Mouse (Mus musculus) bone marrow macrophage, adult 2 months (primary cell): ENCODE results near the gene Cadm1. TPM values are rescaled to one million over a fixed set of nuclear protein-coding genes. Genes with fewer than 3 reads are reported as not detected.

Experiments
- H3K27ac ChIP-seq: 2 replicates; pipeline ENCODE4 v1.5.1; 2012; ENCODE audit warnings: low read depth, low read length; ENCODE audit not compliant: insufficient read depth
- H3K4me1 ChIP-seq: 2 replicates; pipeline ENCODE4 v1.6.1; 2012; ENCODE audit warnings: low read length; ENCODE audit not compliant: control insufficient read depth, insufficient read depth
- H3K4me3 ChIP-seq: 2 replicates; pipeline ENCODE4 v1.5.1; 2012; ENCODE audit warnings: mild to moderate bottlenecking, low read length, moderate library complexity; ENCODE audit not compliant: insufficient read depth
- CTCF ChIP-seq: IDR thresholded peaks from 2 replicates; pipeline ENCODE4 v1.5.1; 2012; ENCODE audit warnings: low read depth, mild to moderate bottlenecking, low read length, moderate library complexity
- POLR2A ChIP-seq: IDR thresholded peaks from 2 replicates; pipeline ENCODE4 v1.6.1; 2012; ENCODE audit warnings: mild to moderate bottlenecking, low read depth, low read length, borderline replicate concordance
- polyA plus RNA-seq: library from polyadenylated mRNA; stranded (reverse); fragments of >200 nt; gene quantifications from 2 replicates; pipeline ENCODE4 v1.2.4, GENCODE M21; 2012; ENCODE audit not compliant: missing spikeins, insufficient read depth, insufficient read length

Gene Cadm1
- polyA plus RNA-seq, 1 experiment = 146 TPM

DNA sequence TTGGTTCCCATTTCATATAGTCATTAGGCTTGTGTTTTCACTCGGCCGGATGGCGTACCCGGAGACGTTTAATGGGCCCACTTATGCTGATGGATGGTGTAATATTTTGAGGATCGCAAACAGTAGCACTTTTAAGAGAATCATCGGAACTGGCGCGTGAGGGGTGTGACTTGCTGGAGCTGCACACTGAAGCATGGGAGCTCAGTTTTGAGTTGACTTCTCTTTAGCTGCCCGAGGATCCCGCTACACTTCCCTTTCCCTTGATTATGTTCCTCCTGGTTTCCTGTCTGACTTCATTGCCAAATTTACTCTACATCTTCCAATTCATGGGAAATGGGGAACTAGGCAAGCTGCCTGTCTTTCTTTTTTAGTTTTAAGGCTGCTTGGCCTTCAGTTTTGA, 121.5 kb downstream of the Cadm1 start:
- Histone ChIP-seq H3K4me3 (peak overlapping the region; percentile 23; the same call in 1 of the 2 replicates), H3K27ac (peak overlapping the region; percentile 93), H3K4me1 (peaks cover 60% of the 10 kb centered on the region)
- no peak for TF ChIP-seq CTCF
- no peak for TF ChIP-seq POLR2A

DNA sequence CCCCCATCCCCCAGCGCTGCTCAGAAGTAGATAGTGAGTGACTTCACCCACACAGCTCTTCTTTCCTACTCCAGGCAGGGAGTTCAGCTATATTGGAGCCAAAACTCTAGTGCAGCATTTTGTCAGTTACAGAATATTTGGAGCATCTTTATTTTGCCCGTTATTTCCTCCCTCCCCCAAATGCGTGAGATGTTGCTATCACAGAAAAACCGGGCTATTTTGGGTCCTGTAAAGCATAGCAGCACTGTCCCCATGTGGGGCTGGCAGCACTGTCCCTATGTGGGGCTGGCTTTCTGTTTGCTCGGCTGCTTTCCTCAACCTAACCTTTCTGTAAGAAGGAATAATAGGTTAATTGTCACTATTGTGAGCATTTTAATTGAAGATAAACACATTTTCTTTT, 122.2 kb downstream of the Cadm1 start:
- Histone ChIP-seq H3K27ac (peak overlapping the region; percentile 82), H3K4me3 (no peak overlapping the region), H3K4me1 (peaks cover 53% of the 10 kb centered on the region)
- TF ChIP-seq POLR2A = no peak
- TF ChIP-seq CTCF = no peak

DNA sequence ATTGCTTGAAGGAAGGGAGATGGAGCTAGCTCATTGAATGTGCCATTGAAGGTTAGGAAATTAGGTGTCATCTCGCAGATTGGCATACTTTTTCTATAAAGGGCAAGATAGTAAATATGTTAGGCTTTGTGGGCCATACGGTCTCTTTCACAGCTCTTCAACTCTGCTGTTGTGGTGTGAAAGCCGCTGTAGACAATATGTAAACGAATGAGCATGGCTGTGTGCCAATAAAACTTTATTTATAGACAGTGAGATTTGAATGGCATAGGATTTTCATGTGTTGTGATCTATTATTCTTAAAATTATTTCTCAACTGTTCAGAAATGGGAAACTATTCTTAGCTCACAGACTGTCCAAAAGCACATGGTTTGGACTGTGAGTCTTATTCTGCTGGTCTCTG, 123.0 kb downstream of the Cadm1 start:
- Histone ChIP-seq H3K27ac (peak overlapping the region; percentile 82; the same call in 1 of the 2 replicates), H3K4me3 (no peak overlapping the region), H3K4me1 (peaks cover 48% of the 10 kb centered on the region)
- TF ChIP-seq CTCF (no peak), POLR2A (no peak)

DNA sequence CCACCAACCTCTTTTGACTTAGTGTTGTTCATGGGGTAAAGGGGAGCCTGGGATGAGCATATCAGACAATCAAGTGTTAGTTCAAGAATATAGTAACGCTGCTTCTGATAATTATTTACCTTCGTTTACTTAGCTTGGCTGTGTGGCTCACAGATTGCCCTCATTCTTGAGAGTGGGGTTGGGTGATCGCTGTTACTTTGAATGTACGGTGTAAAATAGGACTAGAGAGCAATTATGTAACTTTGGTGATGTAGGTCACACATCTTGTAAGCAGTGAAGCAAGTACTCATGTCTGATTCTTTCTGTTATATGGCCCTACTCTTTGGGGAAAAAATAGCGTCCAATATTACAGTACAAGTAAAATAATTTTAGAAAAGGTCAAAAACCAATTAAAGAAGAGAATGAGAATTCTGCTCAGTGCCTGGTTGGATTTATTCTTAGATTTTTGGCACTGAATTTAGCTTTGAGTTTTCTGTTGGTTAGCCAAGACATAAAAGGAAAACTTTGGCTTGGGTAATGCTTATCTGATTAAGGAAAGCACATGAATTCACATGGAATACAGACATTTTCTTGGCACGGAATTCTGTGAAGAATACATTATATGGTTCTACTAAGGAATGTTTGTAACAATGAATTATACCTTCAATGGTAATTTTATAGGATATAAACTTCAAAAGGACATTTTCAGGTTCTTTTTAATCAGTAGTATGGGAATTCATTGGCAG, 129.6 kb downstream of the Cadm1 start:
- H3K4me1 ChIP-seq = peaks cover 8% of the 10 kb centered on the region
- no peak overlapping the region for H3K27ac ChIP-seq
- H3K4me3 ChIP-seq = no peak overlapping the region
- no peak for TF ChIP-seq POLR2A
- no peak for TF ChIP-seq CTCF

DNA sequence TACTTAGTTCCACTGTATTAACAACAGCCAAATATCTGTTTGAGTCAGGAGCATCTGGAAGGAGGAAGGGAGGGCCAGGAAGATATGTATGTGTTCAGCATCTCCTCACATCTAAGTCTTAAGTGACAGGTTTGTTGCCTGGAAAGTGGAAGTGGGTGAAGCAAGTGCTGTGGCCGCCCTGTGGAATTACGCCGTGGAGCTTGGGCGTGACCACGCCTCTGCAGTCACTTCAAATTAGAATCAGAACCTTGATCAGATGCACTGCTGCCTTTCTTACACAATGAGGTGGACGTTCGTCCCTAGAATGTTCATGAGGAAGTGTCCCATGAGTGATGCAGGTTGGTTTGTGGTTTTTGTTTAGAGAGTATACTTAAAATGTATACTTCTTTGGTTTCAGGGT, 131.6 kb downstream of the Cadm1 start:
- no peak overlapping the region for H3K27ac ChIP-seq
- no peak for TF ChIP-seq CTCF
- TF ChIP-seq POLR2A = no peak
- no peak overlapping the region for H3K4me3 ChIP-seq
- H3K4me1 ChIP-seq = peaks cover 8% of the 10 kb centered on the region

DNA sequence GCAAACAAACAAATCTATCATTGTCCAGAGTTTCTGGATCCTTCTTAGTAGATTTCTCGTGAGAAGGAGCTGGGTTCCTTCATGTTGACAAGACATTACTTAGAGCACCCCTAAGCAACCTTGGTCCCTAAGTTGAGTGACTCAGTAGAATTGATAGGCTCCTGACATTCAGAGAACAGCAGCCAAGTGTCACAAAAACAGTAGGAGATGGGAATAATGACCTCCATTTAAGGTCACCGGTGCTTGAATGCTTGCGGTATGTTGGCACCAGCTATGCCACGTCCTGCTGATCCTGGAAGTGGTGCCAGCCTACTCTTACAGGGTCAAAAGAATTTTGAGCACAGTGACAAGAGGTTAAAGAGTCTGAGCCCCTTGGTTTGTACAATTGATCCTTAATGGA, 139.2 kb downstream of the Cadm1 start:
- Histone ChIP-seq H3K27ac (no peak overlapping the region), H3K4me1 (peaks cover 9% of the 10 kb centered on the region), H3K4me3 (no peak overlapping the region)
- TF ChIP-seq CTCF = no peak
- no peak for TF ChIP-seq POLR2A

DNA sequence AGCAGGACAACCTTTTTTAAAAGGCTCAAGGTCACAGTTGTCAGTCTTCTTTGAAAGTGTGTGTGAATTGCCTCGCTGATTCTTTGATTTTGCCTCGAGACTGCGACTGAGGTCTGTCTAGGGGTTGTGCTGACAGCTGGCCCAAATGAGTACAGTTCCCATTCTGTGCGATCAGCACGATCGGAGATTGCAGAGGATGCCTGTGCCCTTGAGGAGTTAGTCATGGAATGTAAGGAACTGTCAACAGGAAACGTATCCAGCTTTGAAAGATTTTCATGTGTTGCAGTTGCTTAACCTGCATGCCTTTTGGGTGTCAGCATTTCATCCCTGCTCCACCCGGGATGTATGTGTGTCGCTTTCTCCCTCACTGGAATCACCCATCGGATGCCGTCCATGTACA, 141.6 kb downstream of the Cadm1 start:
- TF ChIP-seq CTCF (no peak), POLR2A (no peak)

DNA sequence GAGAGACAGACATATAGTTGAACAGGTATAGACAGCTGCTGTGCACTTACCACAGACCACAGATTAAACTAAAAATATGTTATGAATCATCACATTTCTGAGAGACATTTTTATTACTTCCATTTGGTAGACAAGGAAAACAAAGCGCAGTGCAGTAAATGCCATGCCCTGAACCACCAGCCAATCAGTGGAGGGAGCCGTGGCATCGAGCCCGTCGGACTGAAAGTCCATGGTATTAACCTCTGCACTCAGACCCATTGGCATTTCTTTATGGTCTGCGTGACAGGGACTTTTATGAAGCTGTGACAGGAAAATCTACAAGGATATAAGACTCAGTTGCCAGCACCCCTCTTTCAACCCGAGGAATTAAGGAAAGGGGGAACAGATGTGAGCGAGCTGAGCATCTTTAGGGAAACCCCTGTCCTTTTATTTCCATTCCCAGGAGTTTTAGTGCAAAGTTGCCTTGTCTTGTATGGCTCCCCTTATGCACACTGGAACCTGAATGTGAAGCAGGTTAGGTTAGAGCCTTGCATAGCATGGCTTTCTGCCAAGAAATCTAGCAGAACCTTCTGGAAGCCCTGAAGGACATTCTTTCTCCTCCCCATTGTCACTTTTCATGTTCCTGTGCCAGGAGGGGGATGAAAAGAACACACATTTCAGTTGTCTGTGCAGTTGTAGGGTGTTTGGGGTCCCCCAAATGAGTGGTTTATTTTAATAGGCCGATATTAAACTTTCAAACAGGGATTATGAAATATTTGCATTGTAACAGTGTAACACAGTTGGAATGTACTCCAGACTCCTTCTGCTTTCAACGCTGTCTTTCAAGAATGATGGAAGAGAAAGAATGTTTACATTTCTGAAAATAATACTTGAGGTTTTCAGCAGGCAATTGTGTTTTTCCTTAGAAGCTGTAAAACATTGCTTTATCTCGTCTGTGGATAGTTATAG, 145.1 kb downstream of the Cadm1 start:
- Histone ChIP-seq H3K4me3 (no peak overlapping the region), H3K27ac (no peak overlapping the region), H3K4me1 (peaks cover 9% of the 10 kb centered on the region)
- TF ChIP-seq CTCF (no peak), POLR2A (no peak)

More for the DNA sequence above, 141.6 kb downstream of the Cadm1 start:
- Histone ChIP-seq H3K4me1 (peaks cover 9% of the 10 kb centered on the region), H3K27ac (no peak overlapping the region), H3K4me3 (no peak overlapping the region)

DNA sequence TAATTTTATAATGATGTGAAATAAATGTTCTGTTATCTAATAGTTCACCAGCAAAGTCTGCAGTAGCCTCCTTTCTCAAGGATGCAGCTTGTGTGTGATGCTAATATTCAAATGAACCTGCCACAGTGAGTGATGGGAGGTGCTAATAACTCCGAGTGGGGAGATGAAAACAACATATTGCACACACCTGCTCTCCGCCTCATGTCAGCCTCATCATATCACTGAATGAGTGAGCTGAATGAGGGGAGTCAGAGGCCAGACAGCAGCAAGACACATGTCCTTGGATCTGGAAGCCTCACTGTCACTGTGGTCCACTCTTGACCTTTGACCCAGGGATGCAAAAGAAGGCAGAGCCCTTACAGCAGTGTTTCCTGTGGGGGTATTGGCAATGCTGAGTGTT, 156.9 kb downstream of the Cadm1 start:
- no peak overlapping the region for H3K27ac ChIP-seq
- no peak for TF ChIP-seq POLR2A
- TF ChIP-seq CTCF = no peak

DNA sequence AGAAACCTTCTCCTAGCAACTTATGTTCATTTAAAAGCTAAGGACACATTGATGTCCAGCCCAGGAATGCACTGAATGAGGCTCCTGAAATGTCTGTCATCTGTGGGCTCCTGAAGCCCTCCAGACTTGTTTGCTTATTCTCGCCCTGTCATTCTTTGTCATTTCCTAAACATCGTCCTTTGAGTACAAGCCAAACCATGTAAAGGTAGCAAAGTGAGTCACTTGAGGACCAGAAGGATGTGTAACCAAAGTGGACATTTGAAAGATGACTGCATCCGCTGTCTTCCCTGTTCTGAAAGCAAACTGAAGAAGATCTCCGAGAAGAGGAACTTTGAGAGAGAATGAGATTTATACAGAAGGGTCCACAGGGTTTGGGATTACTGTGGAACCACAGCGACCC, 157.6 kb downstream of the Cadm1 start:
- no peak for TF ChIP-seq POLR2A
- no peak for TF ChIP-seq CTCF
- H3K27ac ChIP-seq = no peak overlapping the region
- H3K4me1 ChIP-seq = peaks cover 25% of the 10 kb centered on the region
- H3K4me3 ChIP-seq = no peak overlapping the region

More for the DNA sequence above, 156.9 kb downstream of the Cadm1 start:
- H3K4me1 ChIP-seq = peaks cover 25% of the 10 kb centered on the region
- no peak overlapping the region for H3K4me3 ChIP-seq
